Mouse (Mus musculus) forebrain, postnatal 0 days (tissue): Measurements from ENCODE around the gene Pax7. TPM values are rescaled to one million over a fixed set of nuclear protein-coding genes. Genes with fewer than 3 reads are reported as not detected.

ENCODE experiments used
- ATAC-seq: fragments of 200-750 bp; cut with Nextera tagmentation; 2 replicates; pipeline ENCODE4 v1.8.0; 2017; ENCODE audit warnings: mild to moderate bottlenecking, moderate library complexity
- DNase-seq: peaks from one replicate; pipeline ENCODE4 v3.0.0-alpha.2; 2015
- H3K27ac ChIP-seq: fragments of 300-500 bp; sonication (generic); 2 replicates; pipeline ENCODE4 v1.5.1; 2014; ENCODE audit warnings: low read depth, mild to moderate bottlenecking, antibody characterized with exemption, low read length, moderate library complexity, mixed read lengths
- H3K27me3 ChIP-seq: fragments of 300-500 bp; sonication (generic); 2 replicates; pipeline ENCODE4 v1.6.1; 2014; ENCODE audit warnings: mild to moderate bottlenecking, low read length, mixed read lengths; ENCODE audit not compliant: insufficient read depth
- H3K36me3 ChIP-seq: fragments of 300-500 bp; sonication (generic); 2 replicates; pipeline ENCODE4 v1.6.1; 2014; ENCODE audit warnings: mild to moderate bottlenecking, moderate library complexity; ENCODE audit not compliant: insufficient read depth
- H3K4me1 ChIP-seq: fragments of 300-500 bp; sonication (generic); 2 replicates; pipeline ENCODE4 v1.6.1; 2014; ENCODE audit warnings: antibody characterized with exemption; ENCODE audit not compliant: insufficient read depth
- H3K4me2 ChIP-seq: fragments of 300-500 bp; sonication (generic); 2 replicates; pipeline ENCODE4 v1.6.1; 2014; ENCODE audit warnings: low read depth, mild to moderate bottlenecking, moderate library complexity
- H3K4me3 ChIP-seq: fragments of 300-500 bp; sonication (generic); 2 replicates; pipeline ENCODE4 v1.5.1; 2014; ENCODE audit warnings: low read depth, low read length, mixed read lengths
- H3K9ac ChIP-seq: fragments of 300-500 bp; sonication (generic); 2 replicates; pipeline ENCODE4 v1.6.1; 2014; ENCODE audit warnings: mild to moderate bottlenecking
- H3K9me3 ChIP-seq: fragments of 300-500 bp; sonication (generic); 2 replicates; pipeline ENCODE4 v1.6.1; 2016; ENCODE audit warnings: low read length
- CTCF ChIP-seq: sonication (generic); IDR thresholded peaks from 2 replicates; pipeline ENCODE4 v1.5.1; 2016; ENCODE audit warnings: antibody characterized with exemption, control low read depth, low read depth
- WGBS: fragments of 180-500 bp; shearing (Covaris S2); extraction: QIAGEN DNeasy Blood & Tissue Kit; methylation state at CpG from one replicate; pipeline ENCODE4 v1.1.7; 2014; 5-methylcytosine and 5-hydroxymethylcytosine counted together
- polyA plus RNA-seq: library from polyadenylated mRNA; unstranded; fragments of >200 nt; fragmentation: Nextera tagmentation; extraction: Ambion mirVana; gene quantifications from 2 replicates; pipeline ENCODE4 v1.2.1, GENCODE M21; 2015
- total RNA-seq: library from RNA; depleted of rRNA; stranded (reverse); fragments of >200 nt; gene quantifications from 2 replicates; pipeline ENCODE4 v1.2.3, GENCODE M21; 2014

The Pax7 gene
- total and polyA plus RNA-seq, 2 experiments from 2014 or later, result 0.05 TPM; not detected in 1

DNA sequence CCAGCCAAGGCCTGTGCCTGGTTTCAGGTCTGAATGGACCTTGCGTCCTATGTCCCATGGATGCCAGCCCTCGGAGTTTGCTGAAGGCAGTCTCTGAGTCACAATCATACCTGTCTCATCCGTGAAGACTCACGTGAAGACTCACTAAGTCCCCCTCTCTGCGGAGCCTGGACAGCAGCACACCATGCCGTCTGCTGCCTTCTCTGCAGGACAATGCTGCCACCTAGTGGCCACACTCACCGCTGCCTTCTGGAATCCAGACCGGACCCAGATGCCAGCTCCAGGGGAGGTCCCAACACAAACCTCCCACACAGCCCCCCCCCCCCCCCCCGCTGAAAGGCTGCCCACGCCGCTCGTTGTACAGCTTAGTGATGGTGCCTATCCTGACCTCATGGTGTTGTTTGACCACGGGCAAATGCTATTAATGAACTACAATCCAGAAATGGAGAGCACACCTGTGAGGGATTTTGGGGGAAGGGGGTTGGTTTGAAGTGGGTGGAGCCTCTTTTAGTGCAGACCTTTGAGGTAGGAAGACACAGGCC is 25.4 kb upstream of the Pax7 start:
- TF ChIP-seq CTCF, result peak; percentile 96
- no peaks in the 10 kb centered on the region for H3K4me1 ChIP-seq
- peaks cover 13% of the 10 kb centered on the region; the same call in 1 of the 2 replicates for H3K27me3 ChIP-seq
- H3K27ac ChIP-seq, result no peak overlapping the region
- no peaks in the 10 kb centered on the region for H3K36me3 ChIP-seq
- H3K4me2 ChIP-seq, result no peak overlapping the region
- DNase-seq, result peak; percentile 89
- ATAC-seq, result peak; percentile 71
- WGBS, result 4% methylated on average over 13 of the region's 13 CpGs
- H3K9me3 ChIP-seq, result no peaks in the 10 kb centered on the region
- H3K4me3 ChIP-seq, result no peak overlapping the region
- no peak overlapping the region for H3K9ac ChIP-seq

DNA sequence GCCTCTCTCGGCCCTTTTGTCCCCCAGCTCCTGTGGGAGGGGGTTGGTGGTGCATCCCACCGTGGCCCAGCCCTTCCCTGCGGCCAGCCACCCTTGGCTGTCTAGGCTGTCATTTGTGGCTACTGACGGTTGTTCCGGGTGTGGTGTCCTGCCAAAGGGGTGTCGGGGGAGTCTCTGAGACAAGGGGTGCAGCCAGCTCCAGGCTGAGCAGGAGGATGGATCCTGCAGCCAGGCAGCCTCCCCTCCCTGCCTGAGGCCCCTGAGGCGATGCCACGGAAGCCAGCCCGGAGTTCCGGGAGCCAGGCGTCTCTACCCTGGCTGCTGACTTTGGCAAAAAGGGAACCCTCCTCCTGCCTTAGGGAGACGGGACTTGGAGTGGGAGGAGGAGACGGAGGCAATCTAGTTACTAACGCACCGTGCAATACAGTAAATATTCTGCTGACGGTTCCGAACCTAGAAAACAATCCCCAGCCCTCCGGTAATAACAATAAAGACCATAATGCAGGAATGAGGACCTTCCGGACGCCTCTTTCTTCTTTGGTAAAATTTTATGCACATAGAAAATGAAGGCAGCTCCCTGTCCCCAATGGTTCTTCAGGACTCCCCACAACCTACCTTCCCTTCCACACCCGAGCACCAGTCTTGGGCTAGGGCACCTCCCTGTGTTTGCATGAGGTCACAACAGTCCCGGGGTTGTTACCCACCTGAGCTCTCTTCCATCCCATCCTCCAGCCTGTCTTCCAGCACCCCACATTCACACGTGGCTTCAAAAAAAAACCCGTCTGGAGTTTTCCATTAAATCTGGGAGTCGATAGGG is 19.1 kb upstream of the Pax7 start:
- ATAC-seq, result peak; percentile 32; the same call in 1 of the 2 replicates
- no peak for DNase-seq
- H3K27me3 ChIP-seq, result peaks cover 43% of the 10 kb centered on the region

DNA sequence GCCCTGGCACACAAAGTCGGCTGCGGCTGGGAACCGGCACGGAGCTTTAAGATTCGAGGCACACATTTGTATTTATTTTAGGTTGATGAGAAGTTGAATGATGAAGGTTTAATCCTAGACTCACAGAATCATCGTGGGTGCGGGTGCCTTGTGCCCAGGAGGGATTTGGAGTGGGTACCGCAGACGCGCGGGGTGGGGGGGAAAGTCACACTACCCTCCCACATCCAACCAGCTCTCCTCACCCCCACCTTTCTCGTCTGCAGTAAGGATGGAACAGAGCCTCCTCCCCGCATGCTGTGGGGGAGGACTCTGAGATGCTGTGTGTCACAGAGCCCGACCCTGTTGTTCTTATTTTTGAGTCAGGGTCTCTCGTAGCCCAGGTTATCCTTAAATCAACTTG is 18.1 kb upstream of the Pax7 start:
- no peaks in the 10 kb centered on the region for H3K36me3 ChIP-seq
- H3K27me3 ChIP-seq, result peaks cover 43% of the 10 kb centered on the region
- ATAC-seq (peak; percentile 20; the same call in 1 of the 2 replicates), DNase-seq (no peak)
- no peak overlapping the region for H3K4me2 ChIP-seq
- TF ChIP-seq CTCF, result no peak
- H3K4me1 ChIP-seq, result no peaks in the 10 kb centered on the region
- no peak overlapping the region for H3K9ac ChIP-seq
- 13% methylated on average over 15 of the region's 15 CpGs for WGBS
- H3K27ac ChIP-seq, result no peak overlapping the region
- H3K4me3 ChIP-seq, result no peak overlapping the region
- H3K9me3 ChIP-seq, result no peaks in the 10 kb centered on the region

More for the DNA sequence above, 19.1 kb upstream of the Pax7 start:
- peak; percentile 45 for TF ChIP-seq CTCF
- H3K36me3 ChIP-seq, result no peaks in the 10 kb centered on the region
- H3K4me2 ChIP-seq, result no peak overlapping the region
- H3K4me3 ChIP-seq, result no peak overlapping the region
- 3% methylated on average over 25 of the region's 25 CpGs for WGBS
- no peak overlapping the region for H3K9ac ChIP-seq
- no peak overlapping the region for H3K27ac ChIP-seq
- H3K4me1 ChIP-seq, result no peaks in the 10 kb centered on the region
- no peaks in the 10 kb centered on the region for H3K9me3 ChIP-seq

DNA sequence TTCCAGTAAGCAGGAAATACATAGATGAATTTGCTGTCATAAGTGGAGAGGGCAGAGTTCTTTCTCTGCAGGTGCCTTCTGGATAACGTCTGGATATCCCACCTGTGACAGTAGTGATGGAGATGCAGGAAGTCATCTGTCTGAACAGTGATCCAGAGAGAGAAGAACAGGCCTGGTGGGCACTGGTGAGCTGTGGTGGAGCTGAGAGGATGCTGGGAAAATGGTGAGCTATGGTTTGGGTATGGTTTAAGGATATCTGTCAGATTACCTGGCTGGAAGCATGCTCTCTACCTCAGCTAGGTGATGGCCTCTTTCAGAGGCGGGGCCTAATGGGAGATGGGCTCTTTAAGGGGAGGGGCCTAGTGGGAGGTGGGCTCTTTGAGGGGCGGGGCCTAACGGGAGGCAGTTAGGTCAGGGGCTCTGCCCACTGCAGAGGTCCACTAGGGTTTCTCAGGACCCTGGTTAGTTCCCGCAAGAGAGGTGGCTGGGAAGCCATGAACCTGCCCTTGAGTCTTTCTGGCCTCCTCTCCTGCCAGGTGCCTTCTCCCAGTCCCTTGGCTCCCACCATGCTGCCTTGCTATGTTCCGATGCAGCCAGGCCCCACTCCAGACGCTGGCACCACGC is 17.3 kb upstream of the Pax7 start:
- Histone ChIP-seq H3K4me1 (no peaks in the 10 kb centered on the region), H3K9me3 (no peaks in the 10 kb centered on the region), H3K4me3 (no peak overlapping the region), H3K4me2 (no peak overlapping the region), H3K36me3 (no peaks in the 10 kb centered on the region), H3K9ac (no peak overlapping the region), H3K27me3 (peaks cover 43% of the 10 kb centered on the region), H3K27ac (no peak overlapping the region)
- DNase-seq (no peak), ATAC-seq (no peak)
- TF ChIP-seq CTCF, result no peak
- WGBS, result 14% methylated on average over 8 of the region's 8 CpGs

DNA sequence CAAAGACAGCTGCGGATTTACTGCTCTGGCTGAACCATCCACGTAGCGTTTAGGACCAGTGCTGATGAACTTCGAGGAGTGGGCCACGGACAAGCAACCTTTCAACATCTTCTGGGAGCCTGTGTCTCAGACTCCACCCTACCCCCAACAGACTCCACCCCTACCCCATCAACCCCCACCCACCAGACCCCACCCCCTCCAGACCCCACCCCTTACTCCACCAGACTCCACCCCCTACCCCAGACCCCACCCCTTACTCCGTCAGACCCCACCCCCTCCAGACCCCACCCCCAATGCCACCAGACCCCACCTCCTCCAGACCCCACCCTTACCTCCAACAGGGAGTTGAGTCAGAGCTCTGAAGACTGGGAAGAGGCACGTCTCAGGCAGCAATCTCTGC is 10.1 kb upstream of the Pax7 start:
- no peaks in the 10 kb centered on the region for H3K9me3 ChIP-seq
- no peaks in the 10 kb centered on the region for H3K4me1 ChIP-seq
- ATAC-seq (no peak), DNase-seq (no peak)
- no peak overlapping the region for H3K4me3 ChIP-seq
- no peak overlapping the region for H3K27ac ChIP-seq
- H3K36me3 ChIP-seq, result no peaks in the 10 kb centered on the region
- peaks cover 15% of the 10 kb centered on the region for H3K27me3 ChIP-seq
- WGBS, result 25% methylated on average over 7 of the region's 7 CpGs
- H3K9ac ChIP-seq, result no peak overlapping the region
- no peak for TF ChIP-seq CTCF
- H3K4me2 ChIP-seq, result no peak overlapping the region

DNA sequence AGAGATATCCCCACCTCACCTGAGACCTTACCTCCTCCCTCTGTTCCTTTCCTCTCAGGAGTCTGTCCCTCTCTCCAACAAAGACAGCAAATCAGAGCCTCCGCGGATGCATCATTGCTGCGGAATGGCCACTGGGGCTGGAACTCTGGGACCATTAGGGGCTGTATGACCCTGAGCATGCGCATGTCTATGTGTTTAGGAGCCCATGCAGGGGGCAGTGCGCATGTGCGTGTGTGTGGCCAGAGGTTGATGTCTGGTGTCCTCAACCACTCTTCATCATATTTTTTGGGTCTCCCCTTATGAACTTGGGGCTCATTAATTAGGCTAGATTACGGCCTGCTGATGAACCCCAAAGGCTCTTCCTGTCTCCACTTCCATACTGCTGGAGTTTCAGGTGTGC is 9.6 kb upstream of the Pax7 start:
- ATAC-seq (no peak), DNase-seq (no peak)
- Histone ChIP-seq H3K9me3 (no peaks in the 10 kb centered on the region), H3K4me2 (no peak overlapping the region), H3K36me3 (no peaks in the 10 kb centered on the region), H3K4me3 (no peak overlapping the region), H3K27me3 (peaks cover 21% of the 10 kb centered on the region), H3K27ac (no peak overlapping the region), H3K4me1 (no peaks in the 10 kb centered on the region), H3K9ac (no peak overlapping the region)
- WGBS, result 78% methylated on average over 7 of the region's 7 CpGs
- no peak for TF ChIP-seq CTCF

DNA sequence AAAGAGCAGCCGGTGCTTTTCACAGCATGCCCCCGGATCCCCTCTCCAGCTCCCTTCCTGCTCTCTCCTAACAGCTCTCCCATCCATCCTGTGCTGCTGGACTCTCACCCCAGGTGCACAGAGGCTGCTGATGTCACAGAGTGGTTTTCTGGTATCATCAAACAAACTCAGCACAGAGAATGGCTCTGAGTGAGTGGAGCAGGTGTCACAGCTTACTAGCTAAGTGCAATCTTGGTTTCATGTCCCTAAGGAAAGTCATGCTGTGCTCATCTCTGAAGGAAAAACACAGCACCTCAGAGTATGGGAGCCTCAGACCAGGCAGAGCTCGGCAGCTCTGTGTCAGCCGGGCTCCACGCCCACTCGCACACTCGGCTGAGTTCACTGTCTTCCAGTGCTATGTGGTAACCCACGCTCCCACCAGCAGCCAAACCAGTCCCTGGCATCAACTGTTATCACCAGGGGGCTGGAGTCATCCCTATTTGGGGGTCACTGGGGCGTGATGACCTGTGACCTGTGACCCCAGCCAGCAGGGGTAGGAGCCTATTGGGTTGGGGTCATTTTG is 7.7 kb upstream of the Pax7 start:
- 35% methylated on average over 9 of the region's 9 CpGs for WGBS
- Histone ChIP-seq H3K27me3 (peaks cover 40% of the 10 kb centered on the region), H3K36me3 (no peaks in the 10 kb centered on the region), H3K9ac (no peak overlapping the region), H3K9me3 (no peaks in the 10 kb centered on the region), H3K4me2 (no peak overlapping the region), H3K27ac (no peak overlapping the region), H3K4me1 (no peaks in the 10 kb centered on the region), H3K4me3 (no peak overlapping the region)
- DNase-seq, result no peak
- no peak for ATAC-seq
- TF ChIP-seq CTCF, result no peak
